Mouse (Mus musculus) myocyte (in vitro differentiated cells): ENCODE results near the gene Fam168a.

Experiments used
- E2F4 ChIP-seq: IDR thresholded peaks from one replicate; pipeline ENCODE4 v1.6.1; 2011; ENCODE audit warnings: mild to moderate bottlenecking, control low read depth, moderate library complexity; ENCODE audit not compliant: insufficient read depth
- MAX ChIP-seq: IDR thresholded peaks from one replicate; pipeline ENCODE4 v1.6.1; 2011; ENCODE audit warnings: low read depth, mild to moderate bottlenecking, control low read depth
- MYOG ChIP-seq, 3 experiments: IDR thresholded peaks; one replicate each; pipeline ENCODE4 v1.6.1; 2011; ENCODE audit warnings: control low read depth in 2 of 3, low read depth in 2 of 3, mild to moderate bottlenecking in 2 of 3; ENCODE audit not compliant: insufficient read length in 2 of 3, control insufficient read depth in 1 of 3, insufficient read depth in 1 of 3
- POLR2A ChIP-seq: IDR thresholded peaks from one replicate; pipeline ENCODE4 v1.6.1; 2011; ENCODE audit warnings: low read depth, mild to moderate bottlenecking, control low read depth, moderate library complexity; ENCODE audit not compliant: insufficient read length
- POLR2AphosphoS2 ChIP-seq: IDR thresholded peaks from one replicate; pipeline ENCODE4 v1.6.1; 2011; ENCODE audit warnings: low read depth, control low read depth; ENCODE audit not compliant: insufficient read length
- REST ChIP-seq: IDR thresholded peaks from one replicate; pipeline ENCODE4 v1.6.1; 2011; ENCODE audit warnings: mild to moderate bottlenecking, control low read depth, moderate library complexity; ENCODE audit not compliant: insufficient read depth, insufficient read length
- SRF ChIP-seq: IDR thresholded peaks from one replicate; pipeline ENCODE4 v1.6.1; 2011; ENCODE audit warnings: low read depth; ENCODE audit not compliant: control insufficient read depth, insufficient read length
- TCF12 ChIP-seq: IDR thresholded peaks from one replicate; pipeline ENCODE4 v1.6.1; 2011; ENCODE audit warnings: mild to moderate bottlenecking, control low read depth; ENCODE audit not compliant: poor library complexity, insufficient read depth, severe bottlenecking
- USF1 ChIP-seq: IDR thresholded peaks from one replicate; pipeline ENCODE4 v1.6.1; 2011; ENCODE audit warnings: low read depth, mild to moderate bottlenecking, control low read depth, moderate library complexity

DNA sequence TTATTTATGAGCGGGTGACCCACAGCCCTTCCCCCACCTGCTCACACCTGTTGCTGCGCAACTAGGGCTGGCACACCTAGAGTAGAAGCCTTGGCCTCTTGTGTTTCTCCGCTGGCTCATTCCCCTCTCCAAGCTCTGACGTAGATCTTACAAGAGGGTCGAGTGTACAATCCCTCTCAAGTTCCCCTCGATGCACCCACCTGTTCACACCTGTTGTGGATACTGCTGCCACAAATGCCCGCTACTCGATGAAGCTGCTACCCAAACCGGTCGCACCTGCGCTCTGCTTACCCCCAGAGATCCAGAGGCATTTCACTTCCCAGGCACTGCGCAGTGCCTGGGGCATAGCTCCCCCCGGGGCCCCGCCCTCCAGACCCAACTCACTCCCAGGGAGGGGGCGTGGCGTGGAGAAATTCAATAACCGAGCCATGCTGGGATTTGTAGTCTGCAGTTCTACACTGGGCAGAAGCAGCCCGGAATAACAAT, 48.3 kb upstream of the Fam168a start:
- TF ChIP-seq POLR2A (no peak), MAX (no peak), REST (no peak), USF1 (no peak), POLR2AphosphoS2 (no peak), E2F4 (no peak), TCF12 (no peak), SRF (no peak), MYOG (IDR thresholded peaks at IDR 0.05; ENCODE audit: control insufficient read depth in 1 of 3, insufficient read depth in 1 of 3, insufficient read length in 2 of 3, low read depth in 2 of 3) (no peak)
